Mouse (Mus musculus) lung, postnatal 36 days (tissue): ENCODE results near the gene Med21.

Experiments used
- DNase-seq: peaks from one replicate; pipeline ENCODE4 v3.0.0; 2022; ENCODE audit warnings: mixed read lengths

Med21 gene

GRCm38 (mm10) chr6:146642276-146643183 lies at the start of gene Med21, which contains the start of gene Tm7sf3:
Gene Med21 (plus strand): TSS chr6:146642547.
Gene Tm7sf3 (minus strand): TSS chr6:146642824.
- DNase-seq, result peak; percentile 99

- DNase-seq, result no peak
Observed at GRCm38 (mm10) chr6:146602601-146603000, 39.7 kb upstream of the Med21 start.

- DNase-seq, result no peak
Observed at GRCm38 (mm10) chr6:146603651-146604050, 38.7 kb upstream of the Med21 start.

- DNase-seq, result no peak
Observed at GRCm38 (mm10) chr6:146611385-146611784, 31.0 kb upstream of the Med21 start.

GRCm38 (mm10) chr6:146611897-146612296 lies 30.4 kb upstream of the Med21 start:
- no peak for DNase-seq

- DNase-seq, result no peak
Observed at GRCm38 (mm10) chr6:146612736-146613135, 29.6 kb upstream of the Med21 start.

- no peak for DNase-seq
Observed at GRCm38 (mm10) chr6:146613907-146614306, 28.4 kb upstream of the Med21 start.

- no peak for DNase-seq
Observed at GRCm38 (mm10) chr6:146614541-146614940, 27.8 kb upstream of the Med21 start.

GRCm38 (mm10) chr6:146615891-146616290 lies 26.5 kb upstream of the Med21 start:
- DNase-seq, result no peak

- DNase-seq, result no peak
Observed at GRCm38 (mm10) chr6:146616670-146617069, 25.7 kb upstream of the Med21 start.

GRCm38 (mm10) chr6:146628123-146628522 lies 14.2 kb upstream of the Med21 start:
- no peak for DNase-seq

- DNase-seq, result no peak
Observed at GRCm38 (mm10) chr6:146629781-146630756, 12.3 kb upstream of the Med21 start.

GRCm38 (mm10) chr6:146630961-146631360 lies 11.4 kb upstream of the Med21 start:
- no peak for DNase-seq

- no peak for DNase-seq
Observed at GRCm38 (mm10) chr6:146631847-146632246, 10.5 kb upstream of the Med21 start.

- DNase-seq, result no peak
Observed at GRCm38 (mm10) chr6:146632403-146632802, 9.9 kb upstream of the Med21 start.

- DNase-seq, result no peak
Observed at GRCm38 (mm10) chr6:146633097-146633496, 9.2 kb upstream of the Med21 start.

- DNase-seq, result peak; percentile 57
Observed at GRCm38 (mm10) chr6:146633629-146634014, 8.7 kb upstream of the Med21 start.

GRCm38 (mm10) chr6:146634015-146634722 lies 8.2 kb upstream of the Med21 start:
- DNase-seq, result peak; percentile 72

GRCm38 (mm10) chr6:146634759-146635606 lies 7.4 kb upstream of the Med21 start:
- DNase-seq, result no peak

GRCm38 (mm10) chr6:146636482-146636881 lies 5.9 kb upstream of the Med21 start:
- no peak for DNase-seq
